Mouse (Mus musculus) limb, embryonic 14.5 days (tissue): ENCODE results near the gene Ccdc153. TPM values are rescaled to one million over a fixed set of nuclear protein-coding genes. Genes with fewer than 3 reads are reported as not detected.

Experiments used
- ATAC-seq: fragments of 200-750 bp; cut with Nextera tagmentation; 2 replicates; pipeline ENCODE4 v1.8.0; 2017; ENCODE audit warnings: low read depth, moderate number of reproducible peaks, moderate TSS enrichment; ENCODE audit not compliant: low FRiP score
- DNase-seq: peaks from one replicate; pipeline ENCODE4 v3.0.0-alpha.2; 2015; ENCODE audit warnings: low spot score
- H3K27ac ChIP-seq: fragments of 300-500 bp; sonication (generic); replicated peaks from 2 replicates; pipeline ENCODE4 v1.5.1; 2014; ENCODE audit warnings: low read depth, mild to moderate bottlenecking, low read length, moderate library complexity, mixed read lengths
- H3K27me3 ChIP-seq: fragments of 300-500 bp; sonication (generic); 2 replicates; pipeline ENCODE4 v1.6.1; 2014; ENCODE audit warnings: low read length, mixed read lengths; ENCODE audit not compliant: control insufficient read depth, insufficient read depth
- H3K36me3 ChIP-seq: fragments of 300-500 bp; sonication (generic); 2 replicates; pipeline ENCODE4 v1.6.1; 2014; ENCODE audit warnings: mild to moderate bottlenecking, low read length, moderate library complexity, mixed read lengths; ENCODE audit not compliant: control insufficient read depth, insufficient read depth
- H3K4me1 ChIP-seq: fragments of 300-500 bp; sonication (generic); 2 replicates; pipeline ENCODE4 v1.6.1; 2014; ENCODE audit warnings: antibody characterized with exemption, low read length, mixed read lengths; ENCODE audit not compliant: control insufficient read depth, insufficient read depth
- H3K4me2 ChIP-seq: fragments of 300-500 bp; sonication (generic); replicated peaks from 2 replicates; pipeline ENCODE4 v1.6.1; 2014; ENCODE audit warnings: low read depth, mild to moderate bottlenecking, low read length, moderate library complexity; ENCODE audit not compliant: severe bottlenecking
- H3K4me3 ChIP-seq: fragments of 300-500 bp; sonication (generic); replicated peaks from 2 replicates; pipeline ENCODE4 v1.5.1; 2014; ENCODE audit warnings: low read length
- H3K9ac ChIP-seq: fragments of 300-500 bp; sonication (generic); 2 replicates; pipeline ENCODE4 v1.6.1; 2014; ENCODE audit warnings: mild to moderate bottlenecking, low read depth, low read length, moderate library complexity; ENCODE audit not compliant: severe bottlenecking
- H3K9me3 ChIP-seq: fragments of 300-500 bp; sonication (generic); 2 replicates; pipeline ENCODE4 v1.6.1; 2016; ENCODE audit warnings: low read length; ENCODE audit not compliant: control insufficient read depth
- POLR2A ChIP-seq: fragments of 200-500 bp; IDR thresholded peaks from 2 replicates; pipeline ENCODE4 v1.8.0; 2012; ENCODE audit warnings: inconsistent platforms, mild to moderate bottlenecking, moderate library complexity, borderline replicate concordance; ENCODE audit not compliant: insufficient read depth, insufficient read length; ENCODE audit errors: extremely low read depth
- WGBS: fragments of 180-500 bp; shearing (Covaris S2); extraction: QIAGEN DNeasy Blood & Tissue Kit; methylation state at CpG from one replicate; pipeline ENCODE4 v1.1.7; 2014; 5-methylcytosine and 5-hydroxymethylcytosine counted together
- polyA plus RNA-seq, 2 experiments: library from polyadenylated mRNA; depleted of rRNA in 1 of 2; stranded (reverse) in 1 of 2; unstranded in 1 of 2; fragments of >200 nt; fragmentation: Nextera tagmentation in 1 of 2; extraction: Ambion mirVana in 1 of 2; gene quantifications; 2 replicates each; pipeline versions ENCODE4 v1.2.1 to v1.2.3; 2012 to 2014

The Ccdc153 gene
- polyA plus RNA-seq, 2 experiments: not detected

DNA sequence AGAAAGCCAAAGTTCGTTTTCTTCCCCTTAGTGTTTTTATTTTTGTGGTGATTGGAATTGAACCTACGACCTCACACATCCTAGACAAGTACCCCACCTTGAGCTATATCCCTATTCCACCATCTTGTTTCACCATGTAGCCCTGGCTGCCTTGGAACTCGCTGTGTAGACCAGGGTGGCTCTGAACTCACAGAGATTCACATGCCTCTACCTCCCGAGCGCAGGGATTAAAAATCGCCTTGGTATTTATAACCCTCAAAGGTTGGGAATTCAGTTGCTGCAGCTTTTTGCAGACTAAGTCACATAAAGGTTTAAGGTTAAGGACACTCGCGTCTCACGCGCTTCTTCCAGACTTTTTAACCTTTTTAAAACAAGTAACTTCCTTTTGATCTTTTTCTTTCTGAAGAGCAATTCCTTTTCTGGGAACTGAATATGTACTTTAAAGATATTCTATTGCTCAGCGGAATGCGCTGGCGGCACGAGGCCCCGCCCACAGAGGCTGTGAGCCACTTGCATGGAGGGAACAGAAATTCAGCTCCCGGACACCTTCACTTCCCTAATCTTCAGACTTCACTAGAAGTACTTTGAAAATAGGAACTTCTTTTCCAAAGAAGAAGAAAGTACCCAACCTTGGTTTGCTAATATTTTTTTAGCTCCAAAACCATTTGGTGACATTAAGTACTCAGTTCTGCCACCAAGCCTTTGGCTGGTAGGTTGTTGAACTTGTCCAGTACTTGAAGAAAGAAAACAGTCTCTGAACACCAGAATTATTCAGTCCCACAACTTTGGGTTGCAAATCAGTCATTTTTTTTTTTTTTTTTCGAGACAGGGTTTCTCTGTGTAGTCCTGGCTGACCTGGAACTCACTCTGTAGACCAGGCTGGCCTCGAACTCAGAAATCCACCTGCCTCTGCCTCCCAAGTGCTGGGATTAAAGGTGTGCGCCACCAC is 5.7 kb upstream of the Ccdc153 start:
- 28% methylated on average over 19 of the region's 19 CpGs for WGBS
- ATAC-seq (peak; percentile 17; the same call in 1 of the 2 replicates), DNase-seq (peak; percentile 35)
- Histone ChIP-seq H3K36me3 (no peaks in the 10 kb centered on the region), H3K4me3 (peak overlapping the region; percentile 73), H3K9me3 (no peaks in the 10 kb centered on the region), H3K4me2 (peak overlapping the region; percentile 51), H3K4me1 (peaks cover 9% of the 10 kb centered on the region), H3K27me3 (no peaks in the 10 kb centered on the region), H3K9ac (peak overlapping the region; percentile 40), H3K27ac (peak overlapping the region; percentile 14; the same call in 1 of the 2 replicates)
- no peak for TF ChIP-seq POLR2A

GRCm38 (mm10) chr9:44236601-44237000 is 3.9 kb upstream of the Ccdc153 start:
- H3K4me1 ChIP-seq: peaks cover 9% of the 10 kb centered on the region
- no peak overlapping the region for H3K4me3 ChIP-seq
- no peaks in the 10 kb centered on the region for H3K9me3 ChIP-seq
- H3K9ac ChIP-seq: no peak overlapping the region
- WGBS: 65% methylated on average over 4 of the region's 4 CpGs
- ATAC-seq: no peak
- H3K27ac ChIP-seq: no peak overlapping the region
- no peaks in the 10 kb centered on the region for H3K27me3 ChIP-seq
- no peaks in the 10 kb centered on the region for H3K36me3 ChIP-seq
- no peak for DNase-seq
- no peak overlapping the region for H3K4me2 ChIP-seq
- no peak for TF ChIP-seq POLR2A

DNA sequence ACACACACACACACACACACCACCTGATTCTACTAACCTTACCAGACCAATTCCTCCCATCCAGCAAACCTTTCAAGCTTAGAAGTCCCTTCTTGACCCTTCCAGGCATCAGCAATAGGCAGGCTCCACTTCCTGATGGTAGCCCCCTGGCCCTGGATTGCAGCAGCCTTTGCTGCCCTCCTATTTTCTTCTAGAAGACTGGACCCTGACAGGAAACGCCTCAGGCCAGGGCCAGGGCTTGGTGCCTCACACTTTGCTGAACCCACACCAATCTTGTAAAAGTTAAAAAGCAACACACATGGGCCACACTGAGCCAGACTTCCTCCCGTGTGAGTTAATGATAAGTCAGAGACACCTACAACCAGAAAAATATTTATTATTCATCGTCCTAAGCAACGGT is 3.3 kb upstream of the Ccdc153 start:
- WGBS: 49% methylated on average over 4 of the region's 4 CpGs
- Histone ChIP-seq H3K4me1 (peaks cover 4% of the 10 kb centered on the region), H3K4me3 (no peak overlapping the region), H3K4me2 (no peak overlapping the region), H3K27ac (no peak overlapping the region), H3K9ac (no peak overlapping the region), H3K36me3 (no peaks in the 10 kb centered on the region), H3K27me3 (no peaks in the 10 kb centered on the region), H3K9me3 (no peaks in the 10 kb centered on the region)
- TF ChIP-seq POLR2A: no peak
- DNase-seq (no peak), ATAC-seq (no peak)

DNA sequence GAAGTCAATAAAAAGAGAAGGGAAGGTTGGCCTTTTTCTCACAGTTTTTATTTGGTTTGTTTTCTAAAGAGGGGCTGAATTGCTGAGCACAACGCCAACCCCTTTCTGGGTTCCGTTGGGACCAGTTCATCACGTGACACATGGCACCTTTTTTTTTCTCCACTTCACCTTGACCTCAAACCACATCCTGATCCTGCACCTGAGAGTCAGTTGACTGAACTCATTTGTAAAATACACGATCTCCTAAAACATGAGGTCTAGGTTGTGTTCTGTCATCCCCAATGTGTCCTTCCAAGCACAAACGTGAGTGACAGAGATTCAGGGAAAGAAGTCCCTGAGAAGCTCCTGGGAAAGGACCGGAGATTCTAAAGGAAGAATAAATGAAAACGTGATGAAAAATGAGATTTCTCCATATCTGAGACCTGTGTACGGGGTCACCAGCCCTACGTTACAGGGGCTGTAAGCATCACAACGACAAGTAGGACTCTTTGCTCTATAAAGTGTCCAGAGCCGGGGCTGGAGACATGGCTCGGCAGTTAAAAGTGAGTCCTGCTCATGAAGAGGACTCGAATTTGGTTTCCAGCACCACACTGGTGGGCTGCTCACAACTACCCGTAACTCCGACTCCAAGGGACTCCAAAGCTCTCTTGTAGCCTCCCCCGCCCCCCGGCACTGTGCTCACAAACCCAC is 1.8 kb upstream of the Ccdc153 start:
- no peaks in the 10 kb centered on the region for H3K9me3 ChIP-seq
- no peak overlapping the region for H3K4me2 ChIP-seq
- DNase-seq (no peak), ATAC-seq (no peak)
- 75% methylated on average over 17 of the region's 17 CpGs for WGBS
- 0 out of 2 replicates have a peak, but pooled peaks cover 2% of the 10 kb centered on the region for H3K4me1 ChIP-seq
- H3K4me3 ChIP-seq: no peak overlapping the region
- no peaks in the 10 kb centered on the region for H3K27me3 ChIP-seq
- H3K9ac ChIP-seq: no peak overlapping the region
- TF ChIP-seq POLR2A: no peak
- no peak overlapping the region for H3K27ac ChIP-seq
- no peaks in the 10 kb centered on the region for H3K36me3 ChIP-seq

GRCm38 (mm10) chr9:44239447-44239846 is 1.0 kb upstream of the Ccdc153 start:
- WGBS: 12% methylated on average over 5 of the region's 5 CpGs
- ATAC-seq: no peak
- no peaks in the 10 kb centered on the region for H3K36me3 ChIP-seq

More at GRCm38 (mm10) chr9:44239447-44239846, 1.0 kb upstream of the Ccdc153 start:
- Histone ChIP-seq H3K4me3 (no peak overlapping the region), H3K4me2 (no peak overlapping the region), H3K27me3 (no peaks in the 10 kb centered on the region), H3K4me1 (0 out of 2 replicates have a peak, but pooled peaks cover 1% of the 10 kb centered on the region), H3K9me3 (no peaks in the 10 kb centered on the region), H3K27ac (no peak overlapping the region), H3K9ac (no peak overlapping the region)
- no peak for TF ChIP-seq POLR2A
- DNase-seq: peak; percentile 84
